Mouse (Mus musculus): ENCODE results near the gene Tle3.

Tle3 gene

GRCm38 (mm10) chr9:61371755-61372509 lies at the start of gene Tle3:
Tle3 (plus strand) TSS chr9:61372366.
- peak; percentile 99 for DNase-seq

- DNase-seq, result no peak
These were observed 48.9 kb upstream of the Tle3 start for GRCm38 (mm10) chr9:61323221-61323620.

- DNase-seq, result no peak
These were observed 48.3 kb upstream of the Tle3 start for GRCm38 (mm10) chr9:61323879-61324278.

DNA sequence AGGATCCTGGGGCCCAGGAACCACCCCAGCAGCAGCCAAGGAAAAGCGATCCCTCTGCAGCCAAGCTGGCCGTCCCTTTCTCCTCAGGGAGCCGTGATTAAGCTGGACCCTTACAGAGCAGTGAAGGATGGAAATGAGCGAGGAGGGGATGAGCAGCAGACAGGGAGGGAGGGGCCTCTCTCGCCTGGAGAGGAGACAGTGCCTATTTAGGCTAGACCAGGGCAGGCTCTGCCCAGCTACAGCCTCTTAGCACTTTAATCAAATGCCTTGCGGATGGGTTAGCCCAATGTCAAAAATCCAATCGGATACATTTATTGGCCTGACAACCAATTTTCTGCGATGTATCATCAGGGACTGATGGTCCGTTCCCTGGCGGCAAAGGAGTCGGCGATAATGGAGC lies 47.8 kb upstream of the Tle3 start:
- DNase-seq, result no peak

GRCm38 (mm10) chr9:61325012-61325411 lies 47.2 kb upstream of the Tle3 start:
- DNase-seq, result no peak

DNA sequence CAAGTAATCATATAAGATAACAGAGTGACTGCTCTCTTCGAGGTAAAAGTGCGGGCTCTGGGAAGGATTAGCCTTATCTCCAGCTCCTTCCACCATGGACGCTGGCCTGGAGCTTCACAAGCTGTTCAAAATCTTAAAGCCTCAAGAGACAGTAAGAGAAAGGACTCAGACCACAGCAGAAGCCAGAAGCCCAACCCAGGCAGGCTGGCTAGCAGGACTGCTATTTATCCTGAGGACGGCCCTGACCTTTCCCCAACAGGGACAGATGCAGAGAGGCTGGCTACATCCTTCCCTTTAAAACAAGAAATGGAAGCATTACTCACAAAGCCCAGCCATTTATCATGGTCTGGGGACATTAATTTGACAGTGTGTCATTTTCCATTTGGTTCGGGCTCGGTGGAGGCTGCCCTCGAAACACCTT lies 46.2 kb upstream of the Tle3 start:
- DNase-seq, result no peak

DNA sequence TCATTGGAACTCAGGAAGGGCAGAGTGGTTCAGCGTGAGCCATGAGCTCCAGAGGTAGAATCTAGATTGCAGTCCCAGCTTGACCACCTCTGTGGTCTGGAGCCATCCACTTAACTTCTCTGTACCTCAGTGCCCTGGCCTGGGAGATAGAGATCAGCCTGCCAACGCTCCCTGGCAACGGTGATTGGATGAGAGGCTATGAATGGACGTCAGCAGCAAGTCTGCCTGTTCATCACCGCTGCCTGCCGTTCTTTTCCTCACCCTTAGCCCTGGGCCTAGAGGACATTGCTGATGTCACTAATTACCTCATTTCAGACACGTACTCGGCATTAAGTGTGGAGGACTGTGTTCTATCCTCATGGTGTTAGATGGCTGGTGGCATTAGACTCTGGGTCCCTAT lies 45.2 kb upstream of the Tle3 start:
- DNase-seq, result no peak

- DNase-seq, result no peak
These were observed 44.0 kb upstream of the Tle3 start for GRCm38 (mm10) chr9:61328173-61328572.

- no peak for DNase-seq
These were observed 41.4 kb upstream of the Tle3 start for GRCm38 (mm10) chr9:61330747-61331146.

- no peak for DNase-seq
These were observed 39.8 kb upstream of the Tle3 start for GRCm38 (mm10) chr9:61332226-61332936.

GRCm38 (mm10) chr9:61336179-61336578 lies 36.0 kb upstream of the Tle3 start:
- DNase-seq, result no peak

- DNase-seq, result no peak
These were observed 35.3 kb upstream of the Tle3 start for GRCm38 (mm10) chr9:61336591-61337587.

DNA sequence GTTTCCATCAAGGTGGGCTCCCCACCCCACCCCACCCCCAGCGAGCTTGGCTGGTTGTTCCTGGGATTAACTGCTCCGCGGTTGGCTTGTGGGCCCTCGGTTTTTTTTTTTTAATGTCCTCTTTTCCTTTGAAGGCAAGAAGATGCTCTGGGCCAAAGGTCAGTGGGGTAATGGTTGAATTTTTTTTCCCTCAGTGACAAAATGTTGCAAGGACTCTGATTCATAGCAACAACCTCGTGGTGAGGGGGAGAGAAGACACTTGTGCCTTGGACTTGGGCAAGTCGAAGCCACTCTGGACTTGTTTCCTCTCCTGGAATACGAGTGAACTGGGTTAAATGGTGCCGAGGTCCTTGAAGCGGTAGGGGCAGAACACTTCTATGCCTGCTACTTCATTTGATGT lies 34.5 kb upstream of the Tle3 start:
- DNase-seq, result no peak

- no peak for DNase-seq
These were observed 32.9 kb upstream of the Tle3 start for GRCm38 (mm10) chr9:61339311-61339710.

- DNase-seq, result no peak
These were observed 31.8 kb upstream of the Tle3 start for GRCm38 (mm10) chr9:61340333-61340732.

DNA sequence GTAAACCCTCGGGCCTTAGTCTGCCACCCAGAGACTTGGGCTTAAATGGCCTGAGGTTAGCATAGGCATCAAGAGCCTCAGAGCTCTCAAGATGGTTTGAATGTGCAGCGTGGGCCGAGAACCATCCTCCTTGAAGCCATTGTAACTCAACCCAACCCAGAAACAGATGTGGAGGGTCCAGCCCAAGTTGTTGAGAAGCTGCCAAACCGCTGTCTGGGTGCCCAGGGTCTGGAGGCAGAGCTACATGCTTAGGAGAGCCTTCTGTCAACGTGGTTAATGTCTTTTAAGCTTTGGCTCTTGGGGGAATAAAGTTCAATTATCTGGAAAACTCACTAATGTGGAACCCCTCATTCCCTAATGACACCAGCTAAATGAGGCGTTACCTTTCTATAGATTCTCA lies 29.9 kb upstream of the Tle3 start:
- DNase-seq, result no peak

DNA sequence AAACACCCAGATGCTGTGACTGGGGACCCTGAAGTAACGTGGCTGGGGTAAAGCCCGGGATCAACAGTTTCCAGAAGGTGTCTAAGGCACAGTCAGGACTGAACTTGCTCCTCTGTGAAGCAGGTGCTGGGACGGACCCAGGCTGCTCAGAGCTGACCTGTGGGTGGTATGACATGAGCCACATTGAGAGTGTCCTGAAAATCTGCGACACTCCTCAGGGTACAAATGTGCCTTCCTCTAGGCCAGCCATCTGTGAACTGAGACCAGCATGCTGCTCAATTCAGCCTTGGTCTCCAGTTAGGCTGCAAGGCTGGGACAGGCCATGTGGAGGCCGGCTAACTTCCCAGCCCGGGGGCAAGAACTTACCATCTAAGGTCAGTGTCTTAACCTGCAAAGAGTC lies 27.5 kb upstream of the Tle3 start:
- DNase-seq, result no peak

GRCm38 (mm10) chr9:61347011-61347410 lies 25.2 kb upstream of the Tle3 start:
- DNase-seq, result no peak

GRCm38 (mm10) chr9:61348036-61348435 lies 24.1 kb upstream of the Tle3 start:
- DNase-seq, result no peak

DNA sequence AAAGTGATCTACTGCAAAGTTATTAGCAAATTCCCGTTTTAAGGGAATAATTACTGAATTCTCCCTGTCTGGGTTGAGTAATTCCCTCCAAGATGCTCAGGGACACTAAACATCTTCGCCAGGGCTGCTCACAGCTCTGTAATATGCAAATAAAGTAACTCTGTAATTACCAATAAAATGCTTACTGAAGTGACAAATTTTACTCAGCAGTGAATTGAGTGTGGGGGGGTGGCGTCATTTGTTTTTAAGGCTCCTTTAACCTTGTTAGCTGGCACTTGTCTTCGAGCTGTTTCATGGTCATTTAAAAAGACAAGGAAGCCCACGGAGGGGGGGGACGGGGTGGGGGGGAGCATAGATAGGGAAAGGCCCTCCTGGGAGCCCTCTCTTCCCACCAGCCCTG lies 23.6 kb upstream of the Tle3 start:
- no peak for DNase-seq

- DNase-seq, result no peak
These were observed 22.5 kb upstream of the Tle3 start for GRCm38 (mm10) chr9:61349697-61350096.

DNA sequence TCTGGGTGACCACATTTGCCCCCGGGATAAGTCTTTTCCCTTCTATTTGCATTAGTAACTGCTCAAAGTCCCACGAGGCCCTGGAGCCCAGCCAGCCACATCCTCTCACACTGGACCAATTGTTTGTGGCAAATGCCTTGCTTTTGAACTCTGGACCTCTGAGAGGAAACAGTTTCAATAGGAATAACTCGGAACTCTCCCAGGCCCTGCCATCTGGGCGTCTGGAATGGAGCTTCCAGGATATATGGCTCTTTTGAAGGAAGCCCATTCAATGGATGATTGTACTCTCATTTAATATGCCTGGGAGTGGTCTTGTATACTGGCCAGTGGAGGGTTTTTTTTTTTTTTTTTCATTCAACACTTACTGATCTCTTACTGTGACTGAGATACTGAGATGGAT lies 21.0 kb upstream of the Tle3 start:
- no peak for DNase-seq

DNA sequence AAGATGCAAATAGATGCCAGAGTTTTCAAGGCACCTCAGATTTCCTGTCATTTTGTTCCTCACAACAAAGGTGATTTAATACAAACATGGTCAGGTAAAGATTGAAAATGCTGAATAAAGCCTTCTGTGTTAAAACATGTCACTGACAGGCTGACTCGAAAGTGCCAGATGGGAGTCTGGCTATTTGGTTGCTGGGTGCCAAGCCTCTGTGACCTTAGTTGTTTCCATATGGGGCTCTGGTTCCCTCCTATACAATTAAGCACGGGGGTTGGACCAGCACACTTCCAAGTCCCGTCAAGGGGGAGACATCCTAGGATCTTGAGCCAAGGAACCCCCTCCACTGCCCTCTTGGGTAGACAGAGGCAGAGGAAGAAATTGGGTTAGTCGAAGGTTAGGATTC lies 13.2 kb upstream of the Tle3 start:
- no peak for DNase-seq

All from thymus, postnatal 14 days (tissue).